Mouse (Mus musculus): ENCODE data around the gene Gm5431.

GRCm38 (mm10) chr11:48898812-48899431, 3.1 kb downstream of the Gm5431 start:
- TF ChIP-seq POLR2A (IDR thresholded peaks at IDR 0.05; ENCODE audit: low read depth, low read length) (no peak), CTCF (conservative IDR thresholded peaks at IDR 0.05; ENCODE audit: insufficient read depth, insufficient read length, low read depth, low read length) (no peak)
